Mouse (Mus musculus) erythroblast, embryonic 14.5 days (primary cell): ENCODE data around the gene Fam170b.

Source experiments
- GATA1 ChIP-seq: IDR thresholded peaks from 2 replicates; pipeline ENCODE4 v1.6.1; 2012; ENCODE audit warnings: low read length, inconsistent platforms, mixed read lengths
- TAL1 ChIP-seq: IDR thresholded peaks from 3 replicates; pipeline ENCODE4 v1.6.1; 2012; ENCODE audit warnings: low read length, inconsistent platforms, mixed read lengths

DNA sequence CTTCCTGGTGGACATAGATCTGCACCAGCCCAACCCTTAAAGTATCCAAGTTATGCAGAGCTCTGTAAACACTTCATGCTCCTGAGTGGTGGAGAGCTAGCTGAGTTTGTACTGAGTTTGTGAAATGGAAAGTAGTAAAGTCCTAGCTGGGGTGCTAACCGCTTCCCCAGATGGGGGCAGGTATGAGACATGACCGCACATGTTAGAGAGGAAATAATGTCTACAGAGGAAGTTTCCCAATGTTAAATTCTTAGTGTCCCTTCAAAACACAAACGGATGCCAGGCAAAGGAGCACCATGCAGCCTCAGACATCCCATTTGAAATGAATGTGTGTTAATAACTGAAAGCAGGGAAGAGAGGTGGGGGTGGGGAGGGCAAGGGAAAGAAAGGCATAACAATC lies 9.9 kb upstream of the Fam170b start:
- TF ChIP-seq GATA1: no peak
- TF ChIP-seq TAL1: no peak
